Mouse (Mus musculus): ENCODE measurements around the gene Sugct. TPM values are rescaled to one million over a fixed set of nuclear protein-coding genes. Genes with fewer than 3 reads are reported as not detected.

The Sugct gene
- polyA plus RNA-seq, 1 experiment from 2014 or later, result 3.2 TPM

- DNase-seq (ENCODE audit: low spot score), result no peak
- 90% methylated on average over 3 of the region's 3 CpGs for WGBS
- H3K9me3 ChIP-seq (ENCODE audit: control insufficient read depth, low read length), result no peaks in the 10 kb centered on the region
- no peak overlapping the region for H3K9ac ChIP-seq (ENCODE audit: low read depth, low read length)
- H3K27ac ChIP-seq (ENCODE audit: low read depth, low read length), result no peak overlapping the region
- no peaks in the 10 kb centered on the region for H3K4me1 ChIP-seq (replicated peaks; ENCODE audit: control insufficient read depth, insufficient read depth, low read length)
- ATAC-seq (ENCODE audit: low FRiP score), result no peak
- no peak overlapping the region for H3K4me2 ChIP-seq (replicated peaks; ENCODE audit: low read depth, low read length)
- no peak overlapping the region for H3K4me3 ChIP-seq (ENCODE audit: low read depth, low read length)
- H3K36me3 ChIP-seq (ENCODE audit: control insufficient read depth, insufficient read depth, low read length), result no peaks in the 10 kb centered on the region
- H3K27me3 ChIP-seq (ENCODE audit: control insufficient read depth, insufficient read depth, low read length), result no peaks in the 10 kb centered on the region
These were observed 530.6 kb downstream of the Sugct start for GRCm38 (mm10) chr13:17164721-17165120.

GRCm38 (mm10) chr13:17146441-17146992, 548.8 kb downstream of the Sugct start:
- no peaks in the 10 kb centered on the region for H3K9me3 ChIP-seq (ENCODE audit: control insufficient read depth, low read length)
- no peaks in the 10 kb centered on the region for H3K4me1 ChIP-seq (replicated peaks; ENCODE audit: control insufficient read depth, insufficient read depth, low read length)
- ATAC-seq (ENCODE audit: low FRiP score), result no peak

GRCm38 (mm10) chr13:17116073-17116472, 579.3 kb downstream of the Sugct start:
- no peak overlapping the region for H3K4me2 ChIP-seq (replicated peaks; ENCODE audit: low read depth, low read length)
- DNase-seq (ENCODE audit: low spot score) (no peak), ATAC-seq (ENCODE audit: low FRiP score) (no peak)
- H3K4me1 ChIP-seq (replicated peaks; ENCODE audit: control insufficient read depth, insufficient read depth, low read length), result no peaks in the 10 kb centered on the region
- H3K27ac ChIP-seq (ENCODE audit: low read depth, low read length), result no peak overlapping the region
- WGBS, result 65% methylated on average over 3 of the region's 3 CpGs
- H3K4me3 ChIP-seq (ENCODE audit: low read depth, low read length), result no peak overlapping the region
- H3K36me3 ChIP-seq (ENCODE audit: control insufficient read depth, insufficient read depth, low read length), result no peaks in the 10 kb centered on the region
- H3K9me3 ChIP-seq (ENCODE audit: control insufficient read depth, low read length), result no peaks in the 10 kb centered on the region
- no peak overlapping the region for H3K9ac ChIP-seq (ENCODE audit: low read depth, low read length)
- H3K27me3 ChIP-seq (ENCODE audit: control insufficient read depth, insufficient read depth, low read length), result no peaks in the 10 kb centered on the region

More at GRCm38 (mm10) chr13:17146441-17146992, 548.8 kb downstream of the Sugct start:
- Histone ChIP-seq H3K27ac (ENCODE audit: low read depth, low read length) (no peak overlapping the region), H3K4me2 (replicated peaks; ENCODE audit: low read depth, low read length) (no peak overlapping the region), H3K27me3 (ENCODE audit: control insufficient read depth, insufficient read depth, low read length) (no peaks in the 10 kb centered on the region), H3K36me3 (ENCODE audit: control insufficient read depth, insufficient read depth, low read length) (no peaks in the 10 kb centered on the region), H3K9ac (ENCODE audit: low read depth, low read length) (no peak overlapping the region), H3K4me3 (ENCODE audit: low read depth, low read length) (no peak overlapping the region)
- no peak for DNase-seq (ENCODE audit: low spot score)

- WGBS, result 82% methylated on average over 1 of the region's 1 CpGs
These were observed 593.0 kb downstream of the Sugct start for GRCm38 (mm10) chr13:17102372-17102771.

GRCm38 (mm10) chr13:17086547-17086946, 608.8 kb downstream of the Sugct start:
- H3K27ac ChIP-seq (ENCODE audit: low read depth, low read length), result no peak overlapping the region
- no peaks in the 10 kb centered on the region for H3K36me3 ChIP-seq (ENCODE audit: control insufficient read depth, insufficient read depth, low read length)
- H3K4me3 ChIP-seq (ENCODE audit: low read depth, low read length), result no peak overlapping the region
- DNase-seq (ENCODE audit: low spot score) (no peak), ATAC-seq (ENCODE audit: low FRiP score) (no peak)
- no peaks in the 10 kb centered on the region for H3K27me3 ChIP-seq (ENCODE audit: control insufficient read depth, insufficient read depth, low read length)
- no peak overlapping the region for H3K9ac ChIP-seq (ENCODE audit: low read depth, low read length)
- 82% methylated on average over 2 of the region's 2 CpGs for WGBS
- no peak overlapping the region for H3K4me2 ChIP-seq (replicated peaks; ENCODE audit: low read depth, low read length)
- no peaks in the 10 kb centered on the region for H3K9me3 ChIP-seq (ENCODE audit: control insufficient read depth, low read length)
- no peaks in the 10 kb centered on the region for H3K4me1 ChIP-seq (replicated peaks; ENCODE audit: control insufficient read depth, insufficient read depth, low read length)

More at GRCm38 (mm10) chr13:17102372-17102771, 593.0 kb downstream of the Sugct start:
- no peaks in the 10 kb centered on the region for H3K4me1 ChIP-seq (replicated peaks; ENCODE audit: control insufficient read depth, insufficient read depth, low read length)
- ATAC-seq (ENCODE audit: low FRiP score) (no peak), DNase-seq (ENCODE audit: low spot score) (no peak)
- H3K4me2 ChIP-seq (replicated peaks; ENCODE audit: low read depth, low read length), result no peak overlapping the region
- no peak overlapping the region for H3K4me3 ChIP-seq (ENCODE audit: low read depth, low read length)
- no peaks in the 10 kb centered on the region for H3K9me3 ChIP-seq (ENCODE audit: control insufficient read depth, low read length)
- no peaks in the 10 kb centered on the region for H3K36me3 ChIP-seq (ENCODE audit: control insufficient read depth, insufficient read depth, low read length)
- H3K9ac ChIP-seq (ENCODE audit: low read depth, low read length), result no peak overlapping the region
- H3K27ac ChIP-seq (ENCODE audit: low read depth, low read length), result no peak overlapping the region
- no peaks in the 10 kb centered on the region for H3K27me3 ChIP-seq (ENCODE audit: control insufficient read depth, insufficient read depth, low read length)

GRCm38 (mm10) chr13:17086146-17086545, 609.2 kb downstream of the Sugct start:
- ATAC-seq (ENCODE audit: low FRiP score), result no peak
- H3K36me3 ChIP-seq (ENCODE audit: control insufficient read depth, insufficient read depth, low read length), result no peaks in the 10 kb centered on the region
- H3K9ac ChIP-seq (ENCODE audit: low read depth, low read length), result no peak overlapping the region
- H3K4me2 ChIP-seq (replicated peaks; ENCODE audit: low read depth, low read length), result no peak overlapping the region
- H3K9me3 ChIP-seq (ENCODE audit: control insufficient read depth, low read length), result no peaks in the 10 kb centered on the region
- H3K27ac ChIP-seq (ENCODE audit: low read depth, low read length), result no peak overlapping the region
- no peaks in the 10 kb centered on the region for H3K27me3 ChIP-seq (ENCODE audit: control insufficient read depth, insufficient read depth, low read length)
- H3K4me3 ChIP-seq (ENCODE audit: low read depth, low read length), result no peak overlapping the region
- DNase-seq (ENCODE audit: low spot score), result no peak
- no peaks in the 10 kb centered on the region for H3K4me1 ChIP-seq (replicated peaks; ENCODE audit: control insufficient read depth, insufficient read depth, low read length)

GRCm38 (mm10) chr13:17084946-17085852, 610.2 kb downstream of the Sugct start:
- Histone ChIP-seq H3K36me3 (ENCODE audit: control insufficient read depth, insufficient read depth, low read length) (no peaks in the 10 kb centered on the region), H3K4me1 (replicated peaks; ENCODE audit: control insufficient read depth, insufficient read depth, low read length) (no peaks in the 10 kb centered on the region), H3K9me3 (ENCODE audit: control insufficient read depth, low read length) (no peaks in the 10 kb centered on the region), H3K9ac (ENCODE audit: low read depth, low read length) (no peak overlapping the region), H3K4me2 (replicated peaks; ENCODE audit: low read depth, low read length) (no peak overlapping the region), H3K27ac (ENCODE audit: low read depth, low read length) (no peak overlapping the region), H3K4me3 (ENCODE audit: low read depth, low read length) (no peak overlapping the region), H3K27me3 (ENCODE audit: control insufficient read depth, insufficient read depth, low read length) (no peaks in the 10 kb centered on the region)
- no peak; the same call in 1 of the 2 replicates for ATAC-seq (ENCODE audit: low FRiP score)
- DNase-seq (ENCODE audit: low spot score), result no peak
- WGBS, result 64% methylated on average over 6 of the region's 6 CpGs

GRCm38 (mm10) chr13:17081618-17082017, 613.7 kb downstream of the Sugct start:
- no peaks in the 10 kb centered on the region for H3K36me3 ChIP-seq (ENCODE audit: control insufficient read depth, insufficient read depth, low read length)
- DNase-seq (ENCODE audit: low spot score) (no peak), ATAC-seq (ENCODE audit: low FRiP score) (no peak)
- H3K4me1 ChIP-seq (replicated peaks; ENCODE audit: control insufficient read depth, insufficient read depth, low read length), result no peaks in the 10 kb centered on the region
- no peak overlapping the region for H3K4me2 ChIP-seq (replicated peaks; ENCODE audit: low read depth, low read length)
- H3K27ac ChIP-seq (ENCODE audit: low read depth, low read length), result no peak overlapping the region
- H3K9me3 ChIP-seq (ENCODE audit: control insufficient read depth, low read length), result no peaks in the 10 kb centered on the region
- H3K9ac ChIP-seq (ENCODE audit: low read depth, low read length), result no peak overlapping the region
- 95% methylated on average over 2 of the region's 2 CpGs for WGBS
- H3K4me3 ChIP-seq (ENCODE audit: low read depth, low read length), result no peak overlapping the region
- H3K27me3 ChIP-seq (ENCODE audit: control insufficient read depth, insufficient read depth, low read length), result no peaks in the 10 kb centered on the region

GRCm38 (mm10) chr13:17065552-17065951, 629.8 kb downstream of the Sugct start:
- Histone ChIP-seq H3K9me3 (ENCODE audit: control insufficient read depth, low read length) (no peaks in the 10 kb centered on the region), H3K4me1 (replicated peaks; ENCODE audit: control insufficient read depth, insufficient read depth, low read length) (no peaks in the 10 kb centered on the region), H3K4me2 (replicated peaks; ENCODE audit: low read depth, low read length) (no peak overlapping the region), H3K27me3 (ENCODE audit: control insufficient read depth, insufficient read depth, low read length) (no peaks in the 10 kb centered on the region), H3K4me3 (ENCODE audit: low read depth, low read length) (no peak overlapping the region), H3K27ac (ENCODE audit: low read depth, low read length) (no peak overlapping the region), H3K36me3 (ENCODE audit: control insufficient read depth, insufficient read depth, low read length) (no peaks in the 10 kb centered on the region), H3K9ac (ENCODE audit: low read depth, low read length) (no peak overlapping the region)
- ATAC-seq (ENCODE audit: low FRiP score) (no peak), DNase-seq (ENCODE audit: low spot score) (no peak)
- 87% methylated on average over 3 of the region's 3 CpGs for WGBS
